Mouse (Mus musculus) midbrain, embryonic 14.5 days (tissue): ENCODE results near the gene Gsdmc4. TPM values are rescaled to one million over a fixed set of nuclear protein-coding genes. Genes with fewer than 3 reads are reported as not detected.
"Not testable (repeated sequence)": the region's sequence is repeated elsewhere in the genome, so short reads cannot be mapped to it uniquely, and the experiment has no call there.

Experiments used
- ATAC-seq: fragments of 200-750 bp; cut with Nextera tagmentation; 2 replicates; pipeline ENCODE4 v1.8.0; 2017; ENCODE audit warnings: moderate number of reproducible peaks, moderate library complexity; ENCODE audit not compliant: low FRiP score, low TSS enrichment
- DNase-seq: peaks from one replicate; pipeline ENCODE4 v3.0.0-alpha.2; 2015
- H3K27ac ChIP-seq: fragments of 300-500 bp; sonication (generic); replicated peaks from 2 replicates; pipeline ENCODE4 v1.5.1; 2014; ENCODE audit warnings: mild to moderate bottlenecking, low read depth, low read length, moderate library complexity
- H3K27me3 ChIP-seq: fragments of 300-500 bp; sonication (generic); 2 replicates; pipeline ENCODE4 v1.6.1; 2014; ENCODE audit warnings: low read length, control low read depth, mixed read lengths; ENCODE audit not compliant: control insufficient read depth, insufficient read depth
- H3K36me3 ChIP-seq: fragments of 300-500 bp; sonication (generic); 2 replicates; pipeline ENCODE4 v1.6.1; 2014; ENCODE audit warnings: low read length, control low read depth; ENCODE audit not compliant: control insufficient read depth, insufficient read depth
- H3K4me1 ChIP-seq: fragments of 300-500 bp; sonication (generic); 2 replicates; pipeline ENCODE4 v1.6.1; 2014; ENCODE audit warnings: mild to moderate bottlenecking, antibody characterized with exemption, low read length, control low read depth; ENCODE audit not compliant: control insufficient read depth, insufficient read depth
- H3K4me2 ChIP-seq: fragments of 300-500 bp; sonication (generic); 2 replicates; pipeline ENCODE4 v1.6.1; 2014; ENCODE audit warnings: mild to moderate bottlenecking, low read length, moderate library complexity
- H3K4me3 ChIP-seq: fragments of 300-500 bp; sonication (generic); replicated peaks from 2 replicates; pipeline ENCODE4 v1.5.1; 2014; ENCODE audit warnings: low read depth, low read length
- H3K9ac ChIP-seq: fragments of 300-500 bp; sonication (generic); replicated peaks from 2 replicates; pipeline ENCODE4 v1.6.1; 2014; ENCODE audit warnings: mild to moderate bottlenecking, low read length, moderate library complexity
- H3K9me3 ChIP-seq: fragments of 300-500 bp; sonication (generic); 2 replicates; pipeline ENCODE4 v1.6.1; 2016; ENCODE audit warnings: low read length, control low read depth, mixed read lengths; ENCODE audit not compliant: control insufficient read depth
- WGBS: fragments of 180-500 bp; shearing (Covaris S2); extraction: QIAGEN DNeasy Blood & Tissue Kit; methylation state at CpG from one replicate; pipeline ENCODE4 v1.1.7; 2014; 5-methylcytosine and 5-hydroxymethylcytosine counted together
- polyA plus RNA-seq: library from polyadenylated mRNA; unstranded; fragments of >200 nt; fragmentation: Nextera tagmentation; extraction: Ambion mirVana; gene quantifications from 2 replicates; pipeline ENCODE4 v1.2.1, GENCODE M21; 2014

The Gsdmc4 gene
- polyA plus RNA-seq, 1 experiment from 2014 or later, result not detected

GRCm38 (mm10) chr15:63876160-63876559, 35.9 kb downstream of the Gsdmc4 start:
- H3K27me3 ChIP-seq, DNase-seq, H3K36me3 ChIP-seq, H3K27ac ChIP-seq, ATAC-seq, H3K4me1 ChIP-seq, H3K4me3 ChIP-seq, H3K9me3 ChIP-seq, H3K4me2 ChIP-seq, H3K9ac ChIP-seq: not testable (repeated sequence)

DNA sequence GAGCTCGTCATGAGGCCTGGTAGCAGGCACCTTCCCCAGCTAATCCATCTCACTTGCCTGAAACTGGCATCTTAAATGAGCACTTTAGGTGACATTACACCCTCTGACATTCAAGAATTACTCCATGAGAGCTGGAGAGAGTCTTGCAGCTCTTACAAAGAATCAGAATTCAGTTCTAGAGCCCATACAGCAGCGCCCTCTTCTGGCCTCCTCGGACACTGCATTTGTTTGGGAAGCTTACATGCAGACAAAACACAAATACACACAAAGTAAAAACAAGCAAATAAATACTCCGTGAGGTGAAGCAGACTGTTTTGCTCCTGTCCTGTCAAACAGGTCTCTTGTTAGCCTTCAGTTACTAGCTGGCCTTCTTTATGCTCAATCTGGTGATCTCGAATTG, 50.1 kb downstream of the Gsdmc4 start:
- not testable (repeated sequence) for H3K9ac ChIP-seq, H3K9me3 ChIP-seq, H3K27ac ChIP-seq, ATAC-seq, H3K36me3 ChIP-seq, H3K27me3 ChIP-seq, H3K4me2 ChIP-seq, H3K4me3 ChIP-seq, H3K4me1 ChIP-seq
- 56% methylated on average over 5 of the region's 5 CpGs for WGBS
- peak; percentile 50 for DNase-seq

Other genes starting within 250 kb of the Gsdmc4 start
- gene Gsdmc2, start 67.1 kb downstream of the Gsdmc4 start, polyA plus RNA-seq, result not detected in 2 replicates
- gene Gsdmc3, start 33.7 kb downstream of the Gsdmc4 start, polyA plus RNA-seq, result not detected in 2 replicates
- gene Fam49b, start 148.2 kb upstream of the Gsdmc4 start, polyA plus RNA-seq, result 145 and 161 TPM in 2 replicates